Mouse (Mus musculus): ENCODE data around the gene Fntb.

GRCm38 (mm10) chr12:76932688-76933060 is 167.3 kb downstream of the Fntb start:
- TF ChIP-seq CTCF (IDR thresholded peaks at IDR 0.05; ENCODE audit: low read depth, low read length), result no peak
- no peak for TF ChIP-seq POLR2AphosphoS5 (IDR thresholded peaks at IDR 0.05; ENCODE audit: insufficient replicate concordance, low read depth, low read length)
- no peak for TF ChIP-seq TAL1 (conservative IDR thresholded peaks at IDR 0.05; ENCODE audit: low read depth, low read length)
- TF ChIP-seq GATA1 (IDR thresholded peaks at IDR 0.05; ENCODE audit: borderline replicate concordance, low read length), result no peak
